Mouse (Mus musculus): ENCODE data around the gene Cir1. TPM values are rescaled to one million over a fixed set of nuclear protein-coding genes. Genes with fewer than 3 reads are reported as not detected.

Gene Cir1
- polyA plus RNA-seq, 1 experiment from 2014 or later: 29.2 TPM

- Histone ChIP-seq H3K27me3 (no peaks in the 10 kb centered on the region), H3K27ac (replicated peaks) (no peak overlapping the region), H3K36me3 (peaks cover 47% of the 10 kb centered on the region), H3K4me1 (replicated peaks) (0 out of 2 replicates have a peak, but pooled peaks cover 4% of the 10 kb centered on the region), H3K9me3 (no peaks in the 10 kb centered on the region), H3K4me2 (no peak overlapping the region), H3K9ac (no peak overlapping the region), H3K4me3 (no peak overlapping the region)
- WGBS: 74% methylated on average over 3 of the region's 3 CpGs
- ATAC-seq (ENCODE audit: low read depth): no peak
Observed at GRCm38 (mm10) chr2:73298841-73299240, 13.7 kb downstream of the Cir1 start.

DNA sequence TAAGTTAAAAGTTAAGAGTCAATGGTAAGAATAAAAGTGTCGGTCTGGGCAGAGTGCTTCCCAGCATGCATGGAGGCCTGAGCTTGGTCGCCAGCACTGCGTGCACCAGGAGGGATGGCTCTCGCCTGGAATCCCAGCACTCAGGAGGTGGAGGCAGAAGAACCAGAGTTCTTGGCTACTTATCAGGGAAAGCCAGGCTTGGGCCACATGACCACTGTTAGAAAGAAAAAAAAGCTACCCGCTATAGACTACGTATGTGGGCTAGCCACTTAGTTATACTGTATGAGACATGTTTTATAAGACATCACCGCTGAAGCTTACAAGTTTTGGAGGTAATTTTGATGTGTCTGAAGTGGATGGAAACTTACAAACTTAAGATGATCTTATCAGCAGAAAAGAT lies 14.3 kb downstream of the Cir1 start:
- Histone ChIP-seq H3K27me3 (no peaks in the 10 kb centered on the region), H3K9me3 (no peaks in the 10 kb centered on the region), H3K36me3 (peaks cover 45% of the 10 kb centered on the region), H3K27ac (replicated peaks) (no peak overlapping the region), H3K4me3 (no peak overlapping the region), H3K4me2 (no peak overlapping the region), H3K9ac (no peak overlapping the region), H3K4me1 (replicated peaks) (0 out of 2 replicates have a peak, but pooled peaks cover 4% of the 10 kb centered on the region)
- 85% methylated on average over 7 of the region's 7 CpGs for WGBS
- ATAC-seq (ENCODE audit: low read depth): no peak

DNA sequence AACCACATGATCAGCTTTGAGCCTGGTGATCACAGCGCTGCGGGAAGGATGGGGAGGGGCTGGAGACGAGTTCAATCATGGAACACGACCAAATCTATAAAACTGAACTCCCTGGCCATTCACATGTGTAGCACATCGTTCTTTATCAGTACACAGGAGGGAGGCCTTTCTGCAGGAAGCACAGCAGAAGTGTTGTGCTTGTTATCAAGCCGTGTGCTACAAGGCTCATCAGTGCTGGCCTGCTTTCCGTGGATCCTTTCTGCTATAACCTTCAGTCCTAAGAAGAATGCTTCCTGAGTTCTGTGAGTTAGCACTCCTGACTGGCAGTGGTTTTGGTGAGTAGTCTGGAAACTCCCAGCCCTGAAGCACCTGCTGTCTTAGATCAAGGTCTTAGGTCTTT lies 17.5 kb downstream of the Cir1 start:
- 85% methylated on average over 7 of the region's 7 CpGs for WGBS
- no peak overlapping the region for H3K27ac ChIP-seq (replicated peaks)
- no peak overlapping the region for H3K4me3 ChIP-seq
- no peaks in the 10 kb centered on the region for H3K9me3 ChIP-seq
- H3K9ac ChIP-seq: no peak overlapping the region
- 0 out of 2 replicates have a peak, but pooled peaks cover 4% of the 10 kb centered on the region for H3K4me1 ChIP-seq (replicated peaks)
- ATAC-seq (ENCODE audit: low read depth): no peak
- no peaks in the 10 kb centered on the region for H3K27me3 ChIP-seq
- H3K36me3 ChIP-seq: peaks cover 45% of the 10 kb centered on the region
- no peak overlapping the region for H3K4me2 ChIP-seq

- no peak for ATAC-seq (ENCODE audit: low read depth)
- H3K9ac ChIP-seq: no peak overlapping the region
- H3K27me3 ChIP-seq: no peaks in the 10 kb centered on the region
- H3K9me3 ChIP-seq: no peaks in the 10 kb centered on the region
- 92% methylated on average over 4 of the region's 4 CpGs for WGBS
- no peak overlapping the region for H3K4me2 ChIP-seq
- H3K36me3 ChIP-seq: peaks cover 58% of the 10 kb centered on the region
- H3K4me1 ChIP-seq (replicated peaks): no peaks in the 10 kb centered on the region
- no peak overlapping the region for H3K27ac ChIP-seq (replicated peaks)
- H3K4me3 ChIP-seq: no peak overlapping the region
Observed at GRCm38 (mm10) chr2:73291130-73291529, 21.4 kb downstream of the Cir1 start.

DNA sequence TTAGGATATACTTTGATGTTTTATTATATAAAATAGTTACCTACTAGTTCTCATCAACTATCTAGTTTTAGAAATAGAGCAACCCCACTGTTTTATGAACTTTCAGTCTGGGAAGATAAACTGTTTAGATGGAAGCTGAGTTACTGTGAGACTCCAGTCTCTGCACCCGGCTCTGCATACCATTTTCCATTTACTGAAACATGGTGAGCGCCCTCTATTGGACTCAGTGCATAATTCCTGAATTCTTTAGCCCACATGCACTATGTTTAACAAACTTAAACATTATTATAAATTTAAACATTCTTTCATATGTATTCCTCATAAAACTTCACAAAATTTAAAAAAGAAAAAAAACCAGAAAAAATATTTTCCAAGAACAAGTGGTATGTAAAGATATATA lies 26.9 kb downstream of the Cir1 start:
- H3K27me3 ChIP-seq: peaks cover 20% of the 10 kb centered on the region
- H3K4me3 ChIP-seq: no peak overlapping the region
- H3K9me3 ChIP-seq: no peaks in the 10 kb centered on the region
- peaks cover 4% of the 10 kb centered on the region; the same call in 1 of the 2 replicates for H3K4me1 ChIP-seq (replicated peaks)
- ATAC-seq (ENCODE audit: low read depth): no peak
- 3% methylated on average over 2 of the region's 2 CpGs for WGBS
- H3K4me2 ChIP-seq: no peak overlapping the region
- peaks cover 24% of the 10 kb centered on the region for H3K36me3 ChIP-seq
- no peak overlapping the region for H3K9ac ChIP-seq
- no peak overlapping the region for H3K27ac ChIP-seq (replicated peaks)

- WGBS: 7% methylated on average over 7 of the region's 7 CpGs
- Histone ChIP-seq H3K9me3 (no peaks in the 10 kb centered on the region), H3K4me1 (replicated peaks) (peaks cover 29% of the 10 kb centered on the region), H3K9ac (no peak overlapping the region), H3K27me3 (peaks cover 54% of the 10 kb centered on the region), H3K4me2 (no peak overlapping the region), H3K36me3 (0 out of 2 replicates have a peak, but pooled peaks cover 5% of the 10 kb centered on the region), H3K4me3 (no peak overlapping the region), H3K27ac (replicated peaks) (no peak overlapping the region)
- ATAC-seq (ENCODE audit: low read depth): no peak
Observed at GRCm38 (mm10) chr2:73281707-73282106, 30.8 kb downstream of the Cir1 start.

DNA sequence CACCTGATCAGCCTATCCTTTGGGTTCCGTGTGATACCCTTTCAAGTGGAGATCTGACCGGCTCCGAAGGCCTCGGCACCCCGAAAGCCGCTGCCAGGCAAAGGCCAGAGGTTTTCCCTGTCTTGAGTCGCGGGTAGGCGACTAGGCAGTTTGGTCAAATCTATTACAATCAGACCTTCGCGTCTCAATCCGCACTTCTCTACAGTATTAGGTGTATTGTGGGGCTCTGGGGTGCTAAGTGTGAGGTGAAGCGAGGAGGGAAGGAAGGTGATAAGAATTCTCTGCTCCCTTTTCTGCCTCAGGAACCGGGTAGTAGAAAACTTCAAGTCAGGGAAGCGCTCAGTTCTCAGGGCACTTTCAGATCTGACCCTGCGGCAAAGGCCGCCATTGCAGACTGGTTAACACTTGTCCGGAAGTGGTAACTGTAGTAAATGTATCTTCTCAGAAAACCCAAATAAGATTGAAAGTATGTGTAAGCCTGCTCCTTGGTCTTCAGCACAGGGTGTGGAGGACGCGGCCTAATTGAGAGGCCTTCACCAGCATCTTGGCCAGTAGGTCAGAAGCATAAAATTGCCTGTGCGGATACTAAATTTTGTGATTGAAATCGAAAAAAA lies 31.3 kb downstream of the Cir1 start:
- Histone ChIP-seq H3K4me1 (replicated peaks) (peaks cover 29% of the 10 kb centered on the region), H3K4me3 (no peak overlapping the region), H3K9me3 (no peaks in the 10 kb centered on the region), H3K9ac (no peak overlapping the region), H3K27ac (replicated peaks) (no peak overlapping the region), H3K4me2 (peak overlapping the region; percentile 24), H3K36me3 (0 out of 2 replicates have a peak, but pooled peaks cover 2% of the 10 kb centered on the region), H3K27me3 (peaks cover 58% of the 10 kb centered on the region)
- 12% methylated on average over 22 of the region's 22 CpGs for WGBS
- ATAC-seq (ENCODE audit: low read depth): no peak

GRCm38 (mm10) chr2:73280356-73281047 lies 32.0 kb downstream of the Cir1 start:
- no peak overlapping the region for H3K4me3 ChIP-seq
- H3K27ac ChIP-seq (replicated peaks): no peak overlapping the region
- H3K4me1 ChIP-seq (replicated peaks): peaks cover 29% of the 10 kb centered on the region
- peak overlapping the region; percentile 24 for H3K4me2 ChIP-seq
- ATAC-seq (ENCODE audit: low read depth): no peak
- H3K9me3 ChIP-seq: no peaks in the 10 kb centered on the region
- 2% methylated on average over 33 of the region's 33 CpGs for WGBS
- H3K9ac ChIP-seq: no peak overlapping the region
- H3K27me3 ChIP-seq: peaks cover 64% of the 10 kb centered on the region
- H3K36me3 ChIP-seq: no peaks in the 10 kb centered on the region

DNA sequence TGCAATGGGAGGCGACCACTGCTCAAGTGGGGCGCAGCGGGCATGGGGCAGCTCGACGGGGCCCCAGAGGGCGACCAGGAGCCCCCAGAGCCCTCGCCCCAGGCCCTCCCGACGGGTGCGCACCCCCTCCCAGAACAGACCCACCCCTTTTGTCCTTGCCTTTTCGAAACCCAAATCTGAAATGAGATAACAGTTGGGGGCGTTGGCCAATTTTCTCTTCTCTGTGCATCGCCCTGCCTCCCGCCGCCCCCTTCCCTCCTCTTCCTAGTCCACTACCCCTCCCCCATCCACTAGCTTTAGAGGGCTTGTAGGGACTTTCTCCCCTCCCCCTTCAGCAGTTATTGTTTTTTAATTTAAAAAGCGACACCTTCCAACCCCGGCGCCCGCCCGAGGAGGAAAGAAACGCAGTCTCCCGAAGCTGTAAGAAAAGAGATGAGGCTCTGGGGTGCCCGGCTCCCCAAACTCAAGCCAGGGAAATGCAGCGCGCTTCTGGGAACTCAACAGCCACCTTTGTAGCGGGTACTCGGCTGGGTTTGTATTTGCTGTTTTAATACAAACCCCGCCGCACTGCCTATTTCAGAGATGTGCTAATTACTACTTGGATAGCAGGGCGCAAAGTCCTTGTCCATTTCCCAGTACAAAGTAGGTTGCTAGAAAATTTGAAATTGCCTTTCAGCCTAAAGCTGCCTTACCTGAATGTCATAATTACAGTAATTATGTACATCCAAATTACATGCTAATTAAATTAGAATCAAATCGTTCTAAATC lies 33.0 kb downstream of the Cir1 start:
- peak overlapping the region; percentile 14; the same call in 1 of the 2 replicates for H3K4me3 ChIP-seq
- no peaks in the 10 kb centered on the region for H3K9me3 ChIP-seq
- H3K9ac ChIP-seq: peak overlapping the region; percentile 35
- H3K36me3 ChIP-seq: no peaks in the 10 kb centered on the region
- H3K4me1 ChIP-seq (replicated peaks): peaks cover 30% of the 10 kb centered on the region
- peak overlapping the region; percentile 44 for H3K4me2 ChIP-seq
- H3K27ac ChIP-seq (replicated peaks): peak overlapping the region; percentile 15; the same call in 1 of the 2 replicates
- under 1% methylated on average over 30 of the region's 31 CpGs for WGBS
- H3K27me3 ChIP-seq: peaks cover 69% of the 10 kb centered on the region
- ATAC-seq (ENCODE audit: low read depth): 0 out of 2 replicates have a peak, but pooled peaks have one; percentile 28

DNA sequence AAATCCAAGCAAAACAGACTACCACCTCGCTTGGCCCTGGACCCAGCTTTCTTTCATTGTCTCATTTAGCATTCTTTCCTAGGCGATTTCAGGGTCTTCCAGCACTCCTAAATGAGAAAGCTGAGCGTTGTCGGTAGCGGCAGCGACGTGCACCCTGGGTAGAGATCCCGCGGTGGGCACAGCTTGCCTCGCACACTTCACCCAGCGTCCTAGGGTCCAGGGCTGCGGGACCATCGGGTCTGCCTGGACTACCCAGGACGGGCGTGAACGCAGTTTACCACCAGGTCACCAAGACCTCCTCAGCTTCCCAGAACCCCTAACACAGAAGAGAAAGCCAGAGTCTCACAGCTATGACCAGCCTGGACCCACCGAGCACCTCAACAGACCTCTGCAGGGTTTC lies 33.6 kb downstream of the Cir1 start:
- peaks cover 75% of the 10 kb centered on the region for H3K27me3 ChIP-seq
- H3K27ac ChIP-seq (replicated peaks): peak overlapping the region; percentile 15; the same call in 1 of the 2 replicates
- peak overlapping the region; percentile 14; the same call in 1 of the 2 replicates for H3K4me3 ChIP-seq
- no peaks in the 10 kb centered on the region for H3K36me3 ChIP-seq
- H3K9me3 ChIP-seq: no peaks in the 10 kb centered on the region
- peak overlapping the region; percentile 35 for H3K9ac ChIP-seq
- WGBS: 1% methylated on average over 17 of the region's 17 CpGs
- H3K4me1 ChIP-seq (replicated peaks): peaks cover 36% of the 10 kb centered on the region
- peak overlapping the region; percentile 44 for H3K4me2 ChIP-seq
- peak; percentile 34; the same call in 1 of the 2 replicates for ATAC-seq (ENCODE audit: low read depth)

GRCm38 (mm10) chr2:73278131-73278854 lies 34.2 kb downstream of the Cir1 start:
- peak; percentile 67; the same call in 1 of the 2 replicates for ATAC-seq (ENCODE audit: low read depth)
- Histone ChIP-seq H3K27ac (replicated peaks) (peak overlapping the region; percentile 23; the same call in 1 of the 2 replicates), H3K27me3 (peaks cover 81% of the 10 kb centered on the region), H3K9ac (no peak overlapping the region), H3K4me2 (peak overlapping the region; percentile 44), H3K36me3 (no peaks in the 10 kb centered on the region), H3K4me1 (replicated peaks) (peaks cover 42% of the 10 kb centered on the region), H3K9me3 (no peaks in the 10 kb centered on the region), H3K4me3 (peak overlapping the region; percentile 24)
- WGBS: 2% methylated on average over 20 of the region's 20 CpGs
